Mouse (Mus musculus): ENCODE data around the gene Nup62cl. TPM values are rescaled to one million over a fixed set of nuclear protein-coding genes. Genes with fewer than 3 reads are reported as not detected.
A peak's percentile ranks its signal among the peaks of the same experiment; 100 is the strongest.

The Nup62cl gene
- total RNA-seq (2021) = under 1 TPM in 1 of 2 experiments, not detected in 1; 0.37 TPM
- long read RNA-seq, experiment 1 = 0 reads
- long read RNA-seq, experiment 2 = 0 reads

DNA sequence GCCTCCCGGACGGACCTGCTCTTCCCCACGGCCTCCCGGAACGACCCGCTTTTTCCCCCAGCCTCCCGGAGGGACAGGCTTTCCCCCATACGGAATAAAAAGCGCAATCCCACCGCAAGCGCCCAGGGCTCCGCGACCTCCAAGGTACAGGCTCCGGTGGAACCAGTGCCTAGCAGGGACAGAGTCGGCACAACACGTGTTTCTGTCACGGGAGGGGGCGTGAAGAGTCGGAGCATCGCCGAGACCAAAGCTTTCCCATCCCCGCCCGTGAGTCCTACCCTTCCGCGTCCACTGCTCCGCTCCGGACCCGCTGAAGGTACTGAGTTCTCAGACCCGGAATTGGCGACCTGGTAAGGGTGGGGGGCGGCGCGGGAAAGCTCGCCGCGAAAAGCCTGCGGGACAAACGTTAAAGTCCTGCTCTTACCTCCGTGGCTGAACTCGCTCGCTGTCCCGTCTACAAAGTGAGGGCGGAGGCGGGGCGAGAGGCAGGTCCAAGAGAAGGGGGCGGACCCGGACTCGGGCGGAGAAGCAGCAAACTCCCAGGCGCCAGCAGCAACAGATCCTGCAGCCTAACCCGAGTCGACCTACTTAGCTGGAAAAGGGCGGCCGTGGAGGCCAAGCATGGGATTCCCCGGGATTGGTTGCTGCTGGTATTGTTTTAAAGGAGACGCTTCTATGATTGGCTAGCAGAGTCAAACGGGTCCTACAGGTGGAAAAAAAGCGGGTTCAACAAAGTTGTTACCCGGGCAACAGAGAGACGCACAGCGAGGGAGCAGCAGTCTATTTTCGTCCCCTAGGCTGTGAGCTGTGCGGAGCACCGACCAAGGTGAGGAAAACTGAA, at the start of gene Nup62cl, which contains the start of gene Pih1h3b:
Gene Nup62cl, minus strand, starts transcription at position 578 of the 841 bp plus-strand sequence.
Gene Pih1h3b, plus strand, starts transcription at position 745 of the 841 bp plus-strand sequence.
- H3K4me3 ChIP-seq = peak within 1 kb of the TSS; percentile 25; the same call in 1 of the 2 replicates
- TF ChIP-seq CTCF (IDR thresholded peaks at IDR 0.05) = no peak
- DNase-seq (ENCODE audit: extremely low spot score in 1 of 2, low spot score in 2 of 2) = peak in 1 of 2 experiments; percentile 7
- H3K27ac ChIP-seq = no peak within 1 kb of the TSS
- intact Hi-C loops (cut with DNase I) = no loop called here

DNA sequence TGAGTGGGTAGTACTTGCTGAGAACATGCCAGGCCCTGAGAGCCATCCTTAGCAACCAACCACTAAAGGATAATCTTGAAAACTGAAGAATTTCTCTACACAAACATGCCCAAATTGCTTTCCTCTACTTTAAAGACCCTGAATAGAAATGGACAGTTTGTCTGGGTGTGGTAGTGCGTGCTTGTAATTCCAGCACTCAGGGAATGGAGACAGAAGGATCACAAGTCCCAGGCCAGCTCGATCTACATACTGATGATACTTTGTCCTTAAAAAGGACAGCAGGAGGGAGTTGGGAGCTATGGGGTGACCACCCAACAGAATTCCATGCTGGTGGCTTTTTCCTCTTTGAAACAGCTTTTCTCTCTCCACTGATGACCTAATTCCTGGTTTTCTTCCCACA, 31.6 kb upstream of the Nup62cl start:
- no peak for DNase-seq (ENCODE audit: extremely low spot score in 1 of 2, low spot score in 2 of 2)
- Histone ChIP-seq H3K27ac (no peak overlapping the region), H3K4me3 (no peak overlapping the region)
- TF ChIP-seq CTCF (IDR thresholded peaks at IDR 0.05) = no peak
- intact Hi-C loops (cut with DNase I) = no loop called here

DNA sequence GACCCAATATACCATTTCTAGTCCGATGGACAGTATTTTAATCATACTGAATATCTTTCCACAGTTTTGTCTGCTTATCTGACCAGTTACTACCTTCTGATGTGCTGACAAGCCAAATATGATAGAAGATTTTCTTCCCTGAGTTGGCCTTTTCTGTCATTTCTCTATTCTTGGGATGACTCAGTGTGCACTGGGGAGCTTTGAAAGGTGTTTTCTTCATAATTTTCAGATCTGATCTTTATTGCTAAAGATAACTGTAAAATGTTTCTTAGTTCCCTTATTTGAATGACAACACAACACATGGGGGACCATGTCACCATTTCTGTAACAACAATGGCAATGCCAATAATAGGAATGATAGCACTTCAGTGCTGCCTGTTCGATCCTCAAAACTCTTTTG, 20.0 kb upstream of the Nup62cl start:
- TF ChIP-seq CTCF (IDR thresholded peaks at IDR 0.05) = no peak
- DNase-seq (ENCODE audit: extremely low spot score in 1 of 2, low spot score in 2 of 2) = no peak
- Histone ChIP-seq H3K4me3 (no peak overlapping the region), H3K27ac (no peak overlapping the region)
- intact Hi-C loops (cut with DNase I) = no loop called here

DNA sequence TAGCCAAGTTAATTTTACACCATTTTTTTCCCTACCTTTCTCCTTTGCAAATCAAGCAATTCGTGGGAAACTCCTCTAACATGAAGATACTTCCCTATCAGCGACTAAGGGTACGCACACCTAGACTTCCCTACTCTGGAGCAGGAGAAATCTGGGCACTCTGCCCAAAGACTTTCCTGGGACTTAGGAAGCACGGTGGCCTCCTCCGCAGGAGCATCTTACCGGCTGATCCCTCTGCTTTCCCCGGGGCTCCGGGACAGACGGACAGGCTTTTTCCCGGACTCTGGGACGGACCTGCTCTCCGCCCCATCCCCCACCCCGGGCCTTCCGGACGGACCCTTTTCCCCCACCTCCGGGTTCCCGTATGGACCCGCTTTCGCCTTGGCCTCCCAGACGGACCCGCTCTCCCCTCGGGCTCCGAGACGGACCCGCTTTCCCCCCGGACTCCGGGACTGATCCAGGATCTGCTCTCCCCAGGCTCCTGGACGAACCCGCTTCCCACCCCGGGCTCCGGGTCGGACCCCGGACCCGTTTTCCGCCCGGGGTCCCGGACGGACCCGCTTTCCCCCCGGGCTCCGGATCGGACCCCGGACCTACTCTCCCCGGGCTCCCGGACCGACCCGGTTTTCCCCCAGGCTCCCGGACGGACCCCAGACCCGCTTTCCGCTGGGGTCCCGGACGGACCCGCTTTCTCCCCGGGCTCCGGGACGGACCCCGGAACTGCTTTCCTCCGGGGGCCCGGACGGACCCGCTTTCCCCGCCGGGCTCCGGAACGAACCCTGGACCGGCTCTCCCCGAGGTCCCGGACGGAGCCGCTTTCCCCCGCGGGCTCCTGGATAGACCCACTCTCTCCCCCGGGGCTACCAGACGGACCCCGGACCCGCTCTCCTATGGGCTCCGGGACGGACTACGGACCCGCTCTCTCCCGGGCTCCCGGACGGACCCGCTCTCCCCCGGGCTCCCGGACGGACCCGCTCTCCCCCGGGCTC, 1.3 kb downstream of the Nup62cl start:
- H3K27ac ChIP-seq = no peak overlapping the region
- intact Hi-C loops (cut with DNase I) = no loop called here
- no peak for TF ChIP-seq CTCF (IDR thresholded peaks at IDR 0.05)
- no peak for DNase-seq (ENCODE audit: extremely low spot score in 1 of 2, low spot score in 2 of 2)
- H3K4me3 ChIP-seq = no peak overlapping the region

DNA sequence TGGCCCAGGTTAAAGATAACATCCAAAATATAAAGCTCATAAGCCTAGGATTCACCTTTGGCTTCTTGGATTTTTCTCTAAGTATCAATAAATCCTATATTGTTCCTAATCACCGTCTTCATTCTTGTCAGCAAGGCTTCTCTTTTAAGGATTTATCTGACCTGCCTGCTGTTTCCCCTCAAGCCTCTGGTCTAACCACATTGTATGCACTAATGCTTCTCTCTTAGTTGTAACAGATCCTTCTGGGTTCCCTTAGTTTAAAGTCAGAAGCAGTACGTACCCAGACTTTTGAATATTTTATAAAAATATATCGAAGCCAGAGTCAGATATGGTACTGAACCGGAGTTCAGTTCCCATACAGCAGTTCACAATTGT, 63.8 kb downstream of the Nup62cl start:
- intact Hi-C loops (cut with DNase I) = loop anchor here (5.0 kb wide), 2 partner anchors 214 to 279 kb away; no protein-coding TSS in a partner anchor
- no peak for DNase-seq (ENCODE audit: extremely low spot score in 1 of 2, low spot score in 2 of 2)
- no peak for TF ChIP-seq CTCF (IDR thresholded peaks at IDR 0.05)
- Histone ChIP-seq H3K27ac (peak overlapping the region; percentile 57), H3K4me3 (peak overlapping the region; percentile 55)

DNA sequence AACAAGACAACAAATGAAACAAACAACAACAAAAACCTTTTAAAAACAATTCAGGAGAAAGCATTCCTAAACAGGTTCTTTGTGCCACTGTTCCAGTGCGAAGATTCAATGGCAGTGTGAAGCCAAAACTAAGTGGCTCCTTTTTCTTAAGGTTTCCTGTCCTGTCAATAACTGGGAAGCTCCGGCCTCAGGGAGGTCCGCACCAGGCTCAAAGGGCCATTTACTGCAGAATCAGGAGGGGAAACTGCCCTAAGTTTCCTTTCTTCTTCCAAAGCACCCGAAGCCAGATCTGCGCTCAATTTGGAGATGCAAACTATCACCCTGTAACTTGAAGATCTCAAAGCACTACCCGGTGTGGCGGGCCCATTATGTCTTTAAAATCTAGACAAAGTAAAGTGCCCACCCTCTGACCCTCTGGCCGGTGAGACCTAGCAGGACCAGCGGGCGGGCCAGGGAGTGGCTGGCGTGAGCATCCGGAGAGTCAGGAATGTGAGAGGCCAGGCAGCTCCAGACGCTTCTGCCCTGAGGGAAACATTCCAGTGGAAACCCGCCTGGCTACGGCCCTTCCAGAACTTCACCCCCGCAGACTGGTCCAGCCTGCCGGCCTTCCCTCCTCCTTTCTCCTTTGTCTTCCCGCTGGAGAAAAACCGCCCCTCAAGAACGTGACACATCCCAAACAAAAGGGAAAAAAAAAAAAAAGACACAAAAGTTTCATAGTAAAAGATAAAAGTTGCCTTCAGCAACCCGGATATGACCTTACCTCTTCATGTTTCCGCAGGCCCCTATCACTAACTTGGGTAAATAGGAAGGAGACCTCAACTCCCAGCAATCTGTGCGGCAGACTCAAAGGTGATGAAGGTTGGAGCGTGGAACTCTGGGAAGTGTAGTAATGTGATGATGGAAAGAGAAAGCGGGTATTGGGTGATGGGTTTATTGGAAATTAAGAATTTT, 64.5 kb downstream of the Nup62cl start, which contains the start of gene Rbm41:
Gene Rbm41, minus strand, starts transcription at position 856 of the 951 bp plus-strand sequence.
- H3K27ac ChIP-seq = peak within 1 kb of the TSS; percentile 57
- no peak for TF ChIP-seq CTCF (IDR thresholded peaks at IDR 0.05)
- intact Hi-C loops (cut with DNase I) = loop anchor here (5.0 kb wide), 2 partner anchors 214 to 279 kb away; no protein-coding TSS in a partner anchor
- DNase-seq (ENCODE audit: extremely low spot score in 1 of 2, low spot score in 2 of 2) = peak; percentile 36 to 46
- peak within 1 kb of the TSS; percentile 55 for H3K4me3 ChIP-seq

DNA sequence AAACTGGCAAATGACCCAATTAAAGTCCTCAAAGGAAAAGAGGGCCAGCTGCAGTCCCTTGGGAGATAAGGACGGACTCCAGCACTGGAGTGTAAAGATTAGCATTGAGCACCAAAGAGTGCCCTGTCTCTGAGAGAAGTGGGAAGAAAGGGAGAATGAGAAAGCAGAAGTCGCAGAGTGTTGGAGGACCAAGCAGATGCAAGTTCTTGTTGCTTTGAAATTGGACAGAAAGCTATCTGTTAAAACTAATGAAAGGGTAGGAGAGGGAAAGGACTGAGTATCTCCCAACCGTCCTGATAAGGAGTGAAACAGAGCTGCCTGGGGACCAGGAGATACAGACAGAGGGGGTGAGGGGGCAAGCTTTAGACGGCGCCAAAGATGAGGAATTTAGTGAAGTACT, 80.4 kb downstream of the Nup62cl start:
- no peak for TF ChIP-seq CTCF (IDR thresholded peaks at IDR 0.05)
- H3K27ac ChIP-seq = no peak overlapping the region
- intact Hi-C loops (cut with DNase I) = no loop called here
- no peak overlapping the region for H3K4me3 ChIP-seq
- DNase-seq (ENCODE audit: extremely low spot score in 1 of 2, low spot score in 2 of 2) = no peak

Other genes with a start within 250 kb of the Nup62cl start
- 1 to 10 TPM; 3.2 to 4.8 TPM for gene Morc4, start 191.0 kb downstream of the Nup62cl start, total RNA-seq (2021)
- 1 to 10 TPM; 8.4 to 9.2 TPM for gene Rbm41, start 64.1 kb downstream of the Nup62cl start, total RNA-seq (2021)
- not detected for gene Pih1h3b, start 167 bp upstream of the Nup62cl start, total RNA-seq (2021)